Mouse (Mus musculus): ENCODE measurements at regions not wholly inside any gene's neighbourhood (a gene's known extent, or its start where the extent isn't known, plus 50 kb on each side); places are given as distances from the start of the nearest gene placed in this dataset.

DNA sequence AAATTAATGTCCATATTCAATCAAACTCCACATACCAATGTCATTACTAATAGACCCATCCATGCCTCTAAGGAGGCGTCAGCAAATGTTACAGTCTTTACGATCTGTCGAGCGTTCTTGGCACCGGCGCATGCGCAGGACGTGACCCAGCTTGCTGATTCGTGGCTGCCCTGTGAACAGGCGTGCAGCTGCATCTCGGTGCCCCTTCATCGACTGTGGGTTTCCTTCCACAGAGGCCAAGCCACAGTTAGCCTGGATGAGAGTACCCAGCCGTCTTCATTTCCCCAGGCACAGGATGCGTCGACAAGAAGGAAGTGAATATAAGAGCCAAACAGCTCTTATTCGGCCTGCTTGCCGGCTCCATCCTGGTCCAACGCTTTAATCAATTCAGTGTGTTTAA, 193.8 kb upstream of the Jarid2 start:
- H3K4me3 ChIP-seq (ENCODE audit: low read depth, low read length), result no peak overlapping the region
- 80% methylated on average over 18 of the region's 18 CpGs for WGBS
- no peaks in the 10 kb centered on the region for H3K27me3 ChIP-seq (replicated peaks; ENCODE audit: control insufficient read depth, insufficient read depth, low read length)
- no peaks in the 10 kb centered on the region for H3K9me3 ChIP-seq (ENCODE audit: control insufficient read depth)
- no peak for TF ChIP-seq CTCF (IDR thresholded peaks at IDR 0.05; ENCODE audit: low read depth)
- no peak overlapping the region for H3K4me2 ChIP-seq (replicated peaks; ENCODE audit: low read depth)
- ATAC-seq, result no peak
- H3K36me3 ChIP-seq (ENCODE audit: control insufficient read depth, insufficient read depth), result no peaks in the 10 kb centered on the region
- no peaks in the 10 kb centered on the region for H3K4me1 ChIP-seq (replicated peaks; ENCODE audit: control insufficient read depth, insufficient read depth, low read length)
- H3K27ac ChIP-seq (ENCODE audit: low read depth, low read length), result no peak overlapping the region
- H3K9ac ChIP-seq (ENCODE audit: low read depth, low read length), result no peak overlapping the region

DNA sequence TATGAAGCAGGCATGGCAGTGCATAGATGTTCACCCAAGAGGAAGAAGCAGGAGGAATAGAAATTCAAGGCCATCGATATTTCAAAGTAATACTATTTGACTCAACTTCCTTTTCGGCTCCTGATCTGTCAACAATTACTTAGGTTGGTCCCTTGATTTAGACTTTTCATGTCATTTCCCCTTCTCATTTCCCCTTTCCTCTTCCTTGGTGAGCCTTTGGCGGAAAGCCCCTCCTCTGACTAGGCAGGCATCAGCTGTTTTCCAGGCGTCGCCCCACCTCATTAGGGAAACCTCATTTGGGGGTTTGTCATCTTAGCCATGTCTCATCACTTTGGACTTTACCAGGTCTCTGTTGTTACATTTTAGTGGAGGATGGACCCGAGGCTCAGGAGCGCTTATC, 191.0 kb upstream of the Jarid2 start:
- no peak for TF ChIP-seq CTCF (IDR thresholded peaks at IDR 0.05; ENCODE audit: low read depth)
- Histone ChIP-seq H3K27ac (ENCODE audit: low read depth, low read length) (no peak overlapping the region), H3K27me3 (replicated peaks; ENCODE audit: control insufficient read depth, insufficient read depth, low read length) (no peaks in the 10 kb centered on the region), H3K9ac (ENCODE audit: low read depth, low read length) (no peak overlapping the region), H3K4me2 (replicated peaks; ENCODE audit: low read depth) (no peak overlapping the region), H3K36me3 (ENCODE audit: control insufficient read depth, insufficient read depth) (no peaks in the 10 kb centered on the region), H3K9me3 (ENCODE audit: control insufficient read depth) (no peaks in the 10 kb centered on the region), H3K4me1 (replicated peaks; ENCODE audit: control insufficient read depth, insufficient read depth, low read length) (no peaks in the 10 kb centered on the region), H3K4me3 (ENCODE audit: low read depth, low read length) (no peak overlapping the region)
- no peak for ATAC-seq
- WGBS, result 88% methylated on average over 7 of the region's 7 CpGs

DNA sequence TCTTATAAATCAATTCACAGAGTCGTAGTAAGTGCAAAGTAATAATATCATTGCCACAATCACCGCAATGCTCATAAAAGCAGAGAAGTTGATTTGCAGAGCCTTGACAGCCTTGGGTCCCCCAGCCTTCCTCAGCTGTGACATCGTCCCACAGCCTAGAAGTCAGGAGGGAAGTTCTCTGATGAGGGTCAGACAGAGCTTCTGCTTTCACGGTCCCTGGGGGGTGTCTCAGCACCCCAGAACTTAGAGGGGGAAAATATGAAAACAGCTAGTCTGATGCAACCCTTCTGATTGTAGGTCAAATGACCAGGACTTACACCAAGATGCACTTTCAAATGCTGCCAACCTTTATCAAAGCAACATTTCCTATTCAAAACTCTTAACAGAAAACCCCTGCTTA, 188.9 kb upstream of the Jarid2 start:
- WGBS, result 86% methylated on average over 4 of the region's 4 CpGs
- Histone ChIP-seq H3K27ac (ENCODE audit: low read depth, low read length) (no peak overlapping the region), H3K27me3 (replicated peaks; ENCODE audit: control insufficient read depth, insufficient read depth, low read length) (no peaks in the 10 kb centered on the region), H3K4me3 (ENCODE audit: low read depth, low read length) (no peak overlapping the region), H3K36me3 (ENCODE audit: control insufficient read depth, insufficient read depth) (no peaks in the 10 kb centered on the region), H3K9me3 (ENCODE audit: control insufficient read depth) (no peaks in the 10 kb centered on the region), H3K4me2 (replicated peaks; ENCODE audit: low read depth) (no peak overlapping the region), H3K4me1 (replicated peaks; ENCODE audit: control insufficient read depth, insufficient read depth, low read length) (no peaks in the 10 kb centered on the region), H3K9ac (ENCODE audit: low read depth, low read length) (no peak overlapping the region)
- ATAC-seq, result no peak
- TF ChIP-seq CTCF (IDR thresholded peaks at IDR 0.05; ENCODE audit: low read depth), result no peak

DNA sequence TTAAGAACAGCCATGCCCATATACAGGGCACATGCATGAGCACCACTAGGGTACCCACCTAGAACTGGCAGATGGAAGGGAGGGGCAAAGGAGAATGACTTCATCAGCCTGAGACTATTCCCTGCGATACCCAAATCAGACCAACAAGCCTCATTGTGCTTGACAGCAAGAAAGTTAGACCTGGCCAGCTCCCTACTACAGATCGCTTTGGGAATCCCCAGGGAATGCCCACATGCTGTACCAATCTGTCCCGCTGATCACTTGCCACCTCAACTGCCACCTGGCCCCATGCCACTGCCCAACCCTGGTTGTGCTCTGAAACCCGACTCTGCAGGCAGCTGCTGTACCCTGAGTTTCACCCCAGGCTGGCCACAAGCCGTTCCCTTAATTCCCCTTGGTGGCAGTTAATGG, 188.0 kb upstream of the Jarid2 start:
- Histone ChIP-seq H3K9me3 (ENCODE audit: control insufficient read depth) (no peaks in the 10 kb centered on the region), H3K4me3 (ENCODE audit: low read depth, low read length) (no peak overlapping the region), H3K9ac (ENCODE audit: low read depth, low read length) (no peak overlapping the region), H3K27ac (ENCODE audit: low read depth, low read length) (no peak overlapping the region), H3K36me3 (ENCODE audit: control insufficient read depth, insufficient read depth) (no peaks in the 10 kb centered on the region), H3K4me1 (replicated peaks; ENCODE audit: control insufficient read depth, insufficient read depth, low read length) (no peaks in the 10 kb centered on the region), H3K4me2 (replicated peaks; ENCODE audit: low read depth) (no peak overlapping the region), H3K27me3 (replicated peaks; ENCODE audit: control insufficient read depth, insufficient read depth, low read length) (no peaks in the 10 kb centered on the region)
- 70% methylated on average over 5 of the region's 5 CpGs for WGBS
- no peak for ATAC-seq
- no peak for TF ChIP-seq CTCF (IDR thresholded peaks at IDR 0.05; ENCODE audit: low read depth)

DNA sequence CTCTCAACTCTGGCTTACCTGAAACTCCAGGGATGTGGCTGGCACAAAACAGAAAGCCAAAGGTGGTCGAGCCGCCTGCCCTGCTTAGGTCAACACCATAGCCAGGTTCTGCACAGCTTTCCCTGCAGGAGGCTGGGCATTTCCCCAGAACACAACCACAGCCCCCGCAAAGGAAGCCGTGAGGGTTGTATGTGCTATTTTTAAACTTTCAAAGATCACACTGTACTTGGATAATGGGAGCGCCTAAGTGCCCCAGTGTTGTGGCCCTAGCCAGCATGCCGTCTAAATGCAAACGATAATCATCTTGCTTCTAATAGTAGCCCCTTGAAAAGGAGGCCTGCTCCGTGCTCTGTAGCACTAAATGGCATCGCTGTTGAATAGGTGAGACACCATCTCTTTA, 184.5 kb upstream of the Jarid2 start:
- no peaks in the 10 kb centered on the region for H3K36me3 ChIP-seq (ENCODE audit: control insufficient read depth, insufficient read depth)
- H3K4me1 ChIP-seq (replicated peaks; ENCODE audit: control insufficient read depth, insufficient read depth, low read length), result no peaks in the 10 kb centered on the region
- no peaks in the 10 kb centered on the region for H3K27me3 ChIP-seq (replicated peaks; ENCODE audit: control insufficient read depth, insufficient read depth, low read length)
- H3K4me2 ChIP-seq (replicated peaks; ENCODE audit: low read depth), result no peak overlapping the region
- no peaks in the 10 kb centered on the region for H3K9me3 ChIP-seq (ENCODE audit: control insufficient read depth)
- H3K4me3 ChIP-seq (ENCODE audit: low read depth, low read length), result no peak overlapping the region
- no peak overlapping the region for H3K9ac ChIP-seq (ENCODE audit: low read depth, low read length)
- WGBS, result 75% methylated on average over 9 of the region's 9 CpGs
- no peak for ATAC-seq
- no peak overlapping the region for H3K27ac ChIP-seq (ENCODE audit: low read depth, low read length)
- no peak for TF ChIP-seq CTCF (IDR thresholded peaks at IDR 0.05; ENCODE audit: low read depth)

DNA sequence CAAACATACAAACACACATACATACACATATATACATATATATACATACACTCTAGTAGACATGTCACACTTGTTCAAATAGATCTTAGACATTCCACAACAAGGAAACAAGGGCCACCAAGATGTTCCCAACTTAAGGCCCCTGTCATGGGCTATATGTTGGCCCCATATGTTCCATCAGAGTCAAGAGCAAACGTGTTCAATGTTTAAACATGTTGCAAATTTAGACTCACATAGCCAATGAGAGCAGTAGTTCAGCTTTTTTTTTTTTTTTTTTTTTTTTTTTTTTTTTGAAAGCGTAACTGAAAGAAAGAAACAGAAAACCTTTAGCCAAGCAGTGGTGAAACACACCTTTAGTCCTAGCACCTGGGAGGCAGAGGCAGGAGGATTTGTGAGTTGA, 183.0 kb upstream of the Jarid2 start:
- no peaks in the 10 kb centered on the region for H3K36me3 ChIP-seq (ENCODE audit: control insufficient read depth, insufficient read depth)
- H3K4me1 ChIP-seq (replicated peaks; ENCODE audit: control insufficient read depth, insufficient read depth, low read length), result no peaks in the 10 kb centered on the region
- no peaks in the 10 kb centered on the region for H3K9me3 ChIP-seq (ENCODE audit: control insufficient read depth)
- H3K4me2 ChIP-seq (replicated peaks; ENCODE audit: low read depth), result no peak overlapping the region
- no peak overlapping the region for H3K4me3 ChIP-seq (ENCODE audit: low read depth, low read length)
- H3K27me3 ChIP-seq (replicated peaks; ENCODE audit: control insufficient read depth, insufficient read depth, low read length), result no peaks in the 10 kb centered on the region
- no peak for ATAC-seq
- WGBS, result 87% methylated on average over 2 of the region's 2 CpGs
- no peak overlapping the region for H3K27ac ChIP-seq (ENCODE audit: low read depth, low read length)
- no peak overlapping the region for H3K9ac ChIP-seq (ENCODE audit: low read depth, low read length)
- no peak for TF ChIP-seq CTCF (IDR thresholded peaks at IDR 0.05; ENCODE audit: low read depth)

DNA sequence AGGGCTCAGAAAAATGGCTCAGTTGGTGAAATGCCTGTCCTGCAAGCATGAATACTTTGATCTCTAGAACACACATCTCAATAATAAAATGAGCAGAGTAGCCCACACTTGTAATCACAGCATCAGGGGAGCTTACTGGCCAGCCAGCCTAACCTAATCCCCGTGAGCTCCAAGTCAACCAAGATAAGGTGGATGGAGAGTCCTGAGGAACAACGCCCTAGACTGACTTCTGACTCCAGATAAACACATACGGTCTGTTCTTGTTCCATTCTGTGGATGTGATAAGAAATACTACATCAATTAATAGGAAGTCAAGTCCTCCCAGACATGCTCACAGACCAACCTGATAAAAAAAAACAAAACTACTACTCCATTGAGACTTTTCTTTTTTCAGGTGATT, 180.4 kb upstream of the Jarid2 start:
- no peaks in the 10 kb centered on the region for H3K27me3 ChIP-seq (replicated peaks; ENCODE audit: control insufficient read depth, insufficient read depth, low read length)
- no peak overlapping the region for H3K4me3 ChIP-seq (ENCODE audit: low read depth, low read length)
- ATAC-seq, result no peak
- H3K4me1 ChIP-seq (replicated peaks; ENCODE audit: control insufficient read depth, insufficient read depth, low read length), result no peaks in the 10 kb centered on the region
- no peak overlapping the region for H3K4me2 ChIP-seq (replicated peaks; ENCODE audit: low read depth)
- WGBS, result 57% methylated on average over 3 of the region's 3 CpGs
- TF ChIP-seq CTCF (IDR thresholded peaks at IDR 0.05; ENCODE audit: low read depth), result no peak
- H3K27ac ChIP-seq (ENCODE audit: low read depth, low read length), result no peak overlapping the region
- H3K9me3 ChIP-seq (ENCODE audit: control insufficient read depth), result no peaks in the 10 kb centered on the region
- H3K9ac ChIP-seq (ENCODE audit: low read depth, low read length), result no peak overlapping the region
- no peaks in the 10 kb centered on the region for H3K36me3 ChIP-seq (ENCODE audit: control insufficient read depth, insufficient read depth)
